Mouse (Mus musculus): ENCODE measurements at regions not wholly inside any gene's neighbourhood (a gene's known extent, or its start where the extent isn't known, plus 50 kb on each side); places are given as distances from the start of the nearest gene placed in this dataset.

DNA sequence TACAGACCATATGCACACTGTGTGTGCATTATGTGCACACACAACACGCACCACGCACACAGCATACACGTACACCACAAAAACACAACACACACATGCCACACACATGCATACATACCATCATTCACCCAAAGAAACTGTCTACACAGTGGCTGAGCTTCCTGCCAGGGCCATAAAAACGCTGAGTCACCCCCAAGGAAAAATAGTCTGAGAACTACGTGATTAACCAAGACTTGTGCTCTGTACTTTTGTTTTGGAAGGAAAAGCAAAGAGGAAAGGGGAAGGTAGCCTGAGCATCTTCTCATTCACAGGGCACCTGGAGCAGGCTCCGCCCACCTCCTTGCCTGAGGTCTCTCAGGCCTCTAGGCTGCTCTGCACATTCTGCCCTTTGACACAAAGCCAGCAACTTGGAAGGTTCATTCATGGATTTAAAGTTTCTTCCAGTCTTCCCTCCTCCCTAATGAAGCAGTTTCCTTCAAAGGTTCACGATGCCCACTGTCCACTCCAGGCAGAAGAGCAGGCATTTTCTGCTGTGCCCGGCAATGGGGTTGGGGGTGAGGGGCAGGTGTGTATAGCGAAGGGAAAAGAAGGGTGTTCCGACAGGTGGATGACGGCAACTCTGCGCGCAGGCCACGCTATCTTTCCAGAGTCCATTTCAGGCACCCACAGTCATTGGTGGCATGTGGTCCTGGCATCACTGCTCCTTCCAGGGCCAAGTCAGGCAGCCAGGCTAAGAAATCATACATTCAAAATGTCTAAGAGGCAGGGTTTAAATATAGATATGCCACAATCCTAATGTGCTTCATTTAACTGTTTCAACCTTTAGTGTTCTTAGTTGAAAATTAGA lies 333.9 kb downstream of the 1500009L16Rik start:
- Histone ChIP-seq H3K4me1 (peaks cover 34% of the 10 kb centered on the region), H3K9ac (no peak overlapping the region), H3K27me3 (no peaks in the 10 kb centered on the region), H3K4me3 (no peak overlapping the region), H3K36me3 (no peaks in the 10 kb centered on the region), H3K27ac (no peak overlapping the region), H3K9me3 (replicated peaks) (no peaks in the 10 kb centered on the region), H3K4me2 (replicated peaks) (no peak overlapping the region)
- 90% methylated on average over 14 of the region's 14 CpGs for WGBS
- no peak for ATAC-seq (ENCODE audit: low FRiP score)

GRCm38 (mm10) chr10:84058301-84058700 lies 335.6 kb downstream of the 1500009L16Rik start:
- H3K36me3 ChIP-seq = no peaks in the 10 kb centered on the region
- no peak overlapping the region for H3K4me3 ChIP-seq
- no peak overlapping the region for H3K9ac ChIP-seq
- peaks cover 34% of the 10 kb centered on the region for H3K4me1 ChIP-seq
- no peaks in the 10 kb centered on the region for H3K27me3 ChIP-seq
- H3K27ac ChIP-seq = no peak overlapping the region
- no peak overlapping the region for H3K4me2 ChIP-seq (replicated peaks)
- WGBS = 91% methylated on average over 2 of the region's 2 CpGs
- H3K9me3 ChIP-seq (replicated peaks) = no peaks in the 10 kb centered on the region
- no peak for ATAC-seq (ENCODE audit: low FRiP score)

- H3K4me1 ChIP-seq = peaks cover 29% of the 10 kb centered on the region
- no peak for ATAC-seq (ENCODE audit: low FRiP score)
- H3K9me3 ChIP-seq (replicated peaks) = no peaks in the 10 kb centered on the region
- WGBS = 47% methylated on average over 9 of the region's 9 CpGs
- no peak overlapping the region for H3K9ac ChIP-seq
- H3K27ac ChIP-seq = peak overlapping the region; percentile 68
- no peaks in the 10 kb centered on the region for H3K27me3 ChIP-seq
- H3K4me3 ChIP-seq = no peak overlapping the region
- H3K4me2 ChIP-seq (replicated peaks) = no peak overlapping the region
- no peaks in the 10 kb centered on the region for H3K36me3 ChIP-seq
These were observed 337.2 kb downstream of the 1500009L16Rik start for GRCm38 (mm10) chr10:84059646-84060491.

GRCm38 (mm10) chr10:84060492-84061218 lies 338.0 kb downstream of the 1500009L16Rik start:
- ATAC-seq (ENCODE audit: low FRiP score) = peak; percentile 83
- no peaks in the 10 kb centered on the region for H3K27me3 ChIP-seq
- H3K4me3 ChIP-seq = no peak overlapping the region
- peak overlapping the region; percentile 30 for H3K4me2 ChIP-seq (replicated peaks)
- 9% methylated on average over 7 of the region's 7 CpGs for WGBS
- no peaks in the 10 kb centered on the region for H3K9me3 ChIP-seq (replicated peaks)
- peak overlapping the region; percentile 68 for H3K27ac ChIP-seq
- H3K9ac ChIP-seq = no peak overlapping the region
- peaks cover 24% of the 10 kb centered on the region for H3K4me1 ChIP-seq
- no peaks in the 10 kb centered on the region for H3K36me3 ChIP-seq

GRCm38 (mm10) chr10:84067052-84067650 lies 344.5 kb downstream of the 1500009L16Rik start:
- Histone ChIP-seq H3K4me3 (no peak overlapping the region), H3K36me3 (no peaks in the 10 kb centered on the region), H3K27me3 (no peaks in the 10 kb centered on the region), H3K9ac (no peak overlapping the region), H3K4me2 (replicated peaks) (no peak overlapping the region), H3K9me3 (replicated peaks) (no peaks in the 10 kb centered on the region), H3K4me1 (no peaks in the 10 kb centered on the region), H3K27ac (no peak overlapping the region)
- WGBS = 77% methylated on average over 4 of the region's 4 CpGs
- no peak for ATAC-seq (ENCODE audit: low FRiP score)

DNA sequence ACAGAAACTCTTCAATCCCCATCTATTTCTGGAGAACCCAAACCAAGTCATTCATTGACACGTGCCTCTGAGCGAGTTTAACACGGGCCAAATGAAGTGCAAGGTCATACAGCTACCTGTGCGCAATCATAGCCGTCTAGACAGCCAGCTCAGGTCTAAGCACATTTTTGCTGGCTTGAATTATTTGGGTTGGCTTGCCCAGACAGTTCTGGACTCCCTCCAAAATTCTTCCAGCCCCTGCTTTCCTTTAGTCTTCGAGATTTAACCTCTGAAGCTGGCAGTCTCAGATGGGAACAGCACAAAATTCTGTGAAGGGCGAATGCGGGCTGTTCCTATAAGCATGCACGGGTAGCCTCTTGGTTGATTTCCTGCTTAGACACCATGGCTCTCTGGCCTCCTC lies 347.1 kb downstream of the 1500009L16Rik start:
- H3K4me1 ChIP-seq = peaks cover 7% of the 10 kb centered on the region; the same call in 1 of the 2 replicates
- H3K9me3 ChIP-seq (replicated peaks) = no peaks in the 10 kb centered on the region
- no peak for ATAC-seq (ENCODE audit: low FRiP score)
- 82% methylated on average over 9 of the region's 9 CpGs for WGBS
- no peaks in the 10 kb centered on the region for H3K27me3 ChIP-seq
- no peak overlapping the region for H3K4me2 ChIP-seq (replicated peaks)
- H3K27ac ChIP-seq = no peak overlapping the region
- H3K4me3 ChIP-seq = no peak overlapping the region
- no peaks in the 10 kb centered on the region for H3K36me3 ChIP-seq
- H3K9ac ChIP-seq = no peak overlapping the region

GRCm38 (mm10) chr10:84072866-84073483 lies 350.3 kb downstream of the 1500009L16Rik start:
- Histone ChIP-seq H3K4me3 (no peak overlapping the region), H3K27ac (no peak overlapping the region), H3K27me3 (no peaks in the 10 kb centered on the region), H3K36me3 (no peaks in the 10 kb centered on the region), H3K9ac (no peak overlapping the region), H3K4me1 (peaks cover 7% of the 10 kb centered on the region; the same call in 1 of the 2 replicates), H3K4me2 (replicated peaks) (no peak overlapping the region), H3K9me3 (replicated peaks) (peaks cover 9% of the 10 kb centered on the region)
- WGBS = 53% methylated on average over 12 of the region's 12 CpGs
- ATAC-seq (ENCODE audit: low FRiP score) = no peak

DNA sequence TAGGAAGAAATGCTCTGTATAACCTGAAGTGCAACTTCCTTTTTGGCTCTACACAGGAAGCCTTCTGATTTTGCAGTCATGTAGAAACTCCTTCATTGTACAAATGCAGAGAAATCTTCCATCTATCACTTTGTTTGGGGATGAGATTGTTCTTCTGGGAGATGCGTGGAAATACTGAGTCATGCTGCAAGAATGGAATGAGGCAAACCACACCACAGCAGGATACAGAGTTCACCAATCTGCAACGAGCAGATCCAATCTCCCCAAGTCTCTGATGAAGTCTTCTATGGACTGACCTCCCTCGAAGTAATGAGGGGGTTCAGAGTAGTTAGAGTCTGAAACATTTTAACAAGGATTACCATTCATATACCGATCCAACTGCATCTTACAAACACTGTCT lies 352.9 kb downstream of the 1500009L16Rik start:
- no peaks in the 10 kb centered on the region for H3K36me3 ChIP-seq
- no peaks in the 10 kb centered on the region for H3K27me3 ChIP-seq
- no peak overlapping the region for H3K4me2 ChIP-seq (replicated peaks)
- H3K27ac ChIP-seq = no peak overlapping the region
- ATAC-seq (ENCODE audit: low FRiP score) = no peak
- H3K9me3 ChIP-seq (replicated peaks) = peaks cover 9% of the 10 kb centered on the region
- no peak overlapping the region for H3K9ac ChIP-seq
- 75% methylated on average over 4 of the region's 4 CpGs for WGBS
- H3K4me3 ChIP-seq = no peak overlapping the region
- peaks cover 7% of the 10 kb centered on the region; the same call in 1 of the 2 replicates for H3K4me1 ChIP-seq

GRCm38 (mm10) chr10:84080236-84080635 lies 357.6 kb downstream of the 1500009L16Rik start:
- no peak for ATAC-seq (ENCODE audit: low FRiP score)
- WGBS = 73% methylated on average over 6 of the region's 6 CpGs
- no peak overlapping the region for H3K9ac ChIP-seq
- H3K4me1 ChIP-seq = no peaks in the 10 kb centered on the region
- peaks cover 9% of the 10 kb centered on the region for H3K9me3 ChIP-seq (replicated peaks)
- H3K27ac ChIP-seq = no peak overlapping the region
- H3K36me3 ChIP-seq = no peaks in the 10 kb centered on the region
- H3K27me3 ChIP-seq = no peaks in the 10 kb centered on the region
- H3K4me2 ChIP-seq (replicated peaks) = no peak overlapping the region
- H3K4me3 ChIP-seq = no peak overlapping the region

DNA sequence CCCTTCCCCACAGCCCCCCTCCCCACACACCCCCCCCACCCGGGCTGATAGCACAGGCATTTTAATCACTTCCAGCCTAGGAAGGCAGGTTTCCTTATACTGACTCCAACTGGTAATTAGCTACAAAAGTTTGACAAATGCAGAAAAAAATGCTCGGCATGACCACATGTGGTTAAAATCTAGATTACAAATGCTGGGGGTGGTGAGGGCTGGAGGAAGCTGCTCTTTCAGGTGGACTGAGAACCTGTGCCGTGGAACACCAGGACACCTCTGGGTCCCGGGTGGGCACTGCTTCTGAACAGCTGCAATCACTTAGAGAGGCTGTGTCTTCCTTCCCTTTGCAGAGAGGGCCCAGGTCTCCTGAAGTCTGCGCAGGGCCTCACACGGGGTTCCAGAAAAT lies 358.7 kb downstream of the Nuak1 start:
- WGBS = 66% methylated on average over 6 of the region's 6 CpGs
- ATAC-seq (ENCODE audit: low FRiP score) = no peak
- Histone ChIP-seq H3K9me3 (replicated peaks) (peaks cover 9% of the 10 kb centered on the region), H3K36me3 (no peaks in the 10 kb centered on the region), H3K27me3 (no peaks in the 10 kb centered on the region), H3K4me3 (no peak overlapping the region), H3K27ac (no peak overlapping the region), H3K9ac (no peak overlapping the region), H3K4me1 (no peaks in the 10 kb centered on the region), H3K4me2 (replicated peaks) (no peak overlapping the region)

GRCm38 (mm10) chr10:84087528-84087927 lies 352.9 kb downstream of the Nuak1 start:
- Histone ChIP-seq H3K9ac (no peak overlapping the region), H3K27ac (no peak overlapping the region), H3K27me3 (peaks cover 2% of the 10 kb centered on the region; the same call in 1 of the 2 replicates), H3K4me3 (no peak overlapping the region), H3K4me2 (replicated peaks) (no peak overlapping the region), H3K9me3 (replicated peaks) (no peaks in the 10 kb centered on the region), H3K36me3 (no peaks in the 10 kb centered on the region), H3K4me1 (0 out of 2 replicates have a peak, but pooled peaks cover 3% of the 10 kb centered on the region)
- ATAC-seq (ENCODE audit: low FRiP score) = no peak
- WGBS = 88% methylated on average over 5 of the region's 5 CpGs

All from hindbrain, embryonic 12.5 days (tissue).